Mouse (Mus musculus): Measurements from ENCODE around the gene Tbx10. TPM values are rescaled to one million over a fixed set of nuclear protein-coding genes. Genes with fewer than 3 reads are reported as not detected.
"Not testable (repeated sequence)": the region's sequence is repeated elsewhere in the genome, so short reads cannot be mapped to it uniquely, and the experiment has no call there.

Tbx10 gene
- not detected for total RNA-seq (2021)
- long read RNA-seq, experiment 1: 0 reads
- long read RNA-seq, experiment 2: 0 reads

DNA sequence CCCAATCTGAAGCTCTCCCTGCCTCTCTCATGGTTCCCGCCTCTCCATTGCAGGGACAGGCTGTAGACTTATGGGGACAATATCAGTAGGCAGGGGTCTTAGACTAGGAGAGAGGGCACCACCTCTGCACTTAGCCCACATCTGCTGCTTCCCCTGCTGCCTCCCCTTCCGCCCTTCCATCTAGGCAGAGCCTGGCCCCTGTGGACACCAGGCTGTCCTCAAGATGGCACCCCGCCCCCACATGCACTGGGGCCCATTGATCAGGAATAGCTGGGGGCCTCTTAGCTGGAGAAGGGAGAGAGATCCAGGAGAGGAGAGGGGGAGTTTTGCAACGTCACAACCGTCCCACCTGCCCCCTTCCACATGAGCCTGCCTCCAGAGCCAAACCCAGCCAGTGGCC is at the start of gene Tbx10:
TSS of gene Tbx10 (plus strand) at position 337 of the 400 bp plus-strand sequence.
- DNase-seq (ENCODE audit: low spot score): no peak

DNA sequence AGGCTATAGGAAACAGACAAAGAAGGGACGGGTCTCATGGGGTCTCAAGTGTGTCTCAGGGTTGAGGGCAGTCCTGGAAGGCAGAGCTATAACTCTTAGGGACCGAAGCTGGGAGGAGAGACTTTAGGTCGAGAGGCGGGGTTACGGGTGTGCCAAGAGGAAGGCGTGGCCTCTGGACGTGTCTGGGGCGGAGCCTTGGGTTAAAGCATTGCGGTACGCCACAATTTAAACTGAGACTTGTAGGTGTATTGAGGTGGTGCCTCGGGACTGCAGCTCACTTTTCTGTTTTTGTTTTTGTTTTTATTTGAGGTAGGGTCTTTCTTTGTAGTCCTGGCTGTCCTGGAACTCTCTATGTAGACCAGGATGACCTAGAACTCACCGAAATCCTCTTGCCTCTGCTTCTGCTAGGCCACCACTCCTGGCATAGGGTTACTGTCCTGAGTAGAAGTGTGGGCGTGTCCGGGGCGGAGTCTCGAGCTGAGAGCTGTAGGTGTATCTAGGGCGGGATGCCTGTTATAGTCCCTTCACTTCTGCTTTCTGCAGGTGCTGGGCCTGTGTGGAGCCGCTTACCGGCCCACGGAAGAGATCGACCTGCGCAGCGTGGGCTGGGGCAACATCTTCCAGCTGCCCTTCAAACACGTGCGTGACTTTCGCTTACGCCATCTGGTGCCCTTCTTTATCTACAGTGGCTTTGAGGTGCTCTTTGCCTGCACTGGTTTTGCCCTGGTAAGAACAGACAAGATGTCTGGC is 49.4 kb upstream of the Tbx10 start:
- DNase-seq (ENCODE audit: low spot score): no peak

DNA sequence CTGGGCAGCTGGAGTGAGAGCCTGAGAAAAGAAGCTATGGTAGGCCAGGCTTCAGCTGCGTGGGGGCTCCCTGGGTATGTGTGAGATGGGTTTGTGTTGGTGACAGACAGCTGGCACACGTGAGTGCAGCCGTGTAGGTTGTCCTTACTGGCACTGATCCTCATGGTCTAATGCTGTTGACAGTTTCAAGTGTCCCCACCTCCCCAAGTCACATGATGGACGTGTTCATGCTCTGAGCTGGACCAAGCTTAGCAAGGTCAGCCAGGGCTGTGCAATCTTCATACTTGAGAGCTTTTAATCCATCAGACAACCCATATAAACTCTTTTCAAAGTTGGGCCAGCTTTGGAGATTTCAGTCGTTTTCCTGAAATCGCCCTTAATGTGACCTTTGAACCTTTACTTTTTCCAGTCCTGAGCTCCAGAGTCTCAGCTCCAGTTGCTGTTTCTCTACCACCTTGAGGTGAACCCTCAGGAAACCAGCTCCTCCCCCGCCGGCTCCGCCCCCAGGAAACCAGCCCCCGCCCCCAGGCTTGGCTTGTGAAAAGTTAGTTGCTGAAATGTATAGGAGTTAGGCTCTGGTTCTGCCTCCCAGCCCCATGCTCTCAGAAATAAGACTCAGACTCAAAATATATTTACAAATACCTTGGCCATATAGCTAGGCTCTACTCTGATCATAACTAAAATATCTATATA is 46.5 kb upstream of the Tbx10 start:
- DNase-seq (ENCODE audit: low spot score): no peak

DNA sequence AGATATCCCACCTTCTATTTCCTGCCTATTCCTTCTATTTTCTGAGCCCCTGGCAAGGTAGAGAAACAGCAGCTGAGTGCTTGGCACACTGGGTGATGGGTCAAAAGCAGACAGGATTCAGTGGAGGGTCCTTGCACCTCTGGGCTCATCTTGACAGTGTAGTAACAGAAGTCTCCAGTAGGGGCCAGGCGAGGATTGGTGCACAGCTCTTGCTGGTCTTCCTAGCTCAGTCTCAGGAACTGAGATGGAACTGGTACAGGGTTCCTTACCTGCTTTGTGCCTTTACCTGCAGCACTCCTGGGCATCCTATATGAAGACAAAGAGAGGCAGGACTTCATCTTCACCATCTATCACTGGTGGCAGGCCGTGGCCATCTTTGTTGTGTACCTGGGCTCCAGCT is 45.8 kb upstream of the Tbx10 start:
- DNase-seq (ENCODE audit: low spot score): peak; percentile 49

DNA sequence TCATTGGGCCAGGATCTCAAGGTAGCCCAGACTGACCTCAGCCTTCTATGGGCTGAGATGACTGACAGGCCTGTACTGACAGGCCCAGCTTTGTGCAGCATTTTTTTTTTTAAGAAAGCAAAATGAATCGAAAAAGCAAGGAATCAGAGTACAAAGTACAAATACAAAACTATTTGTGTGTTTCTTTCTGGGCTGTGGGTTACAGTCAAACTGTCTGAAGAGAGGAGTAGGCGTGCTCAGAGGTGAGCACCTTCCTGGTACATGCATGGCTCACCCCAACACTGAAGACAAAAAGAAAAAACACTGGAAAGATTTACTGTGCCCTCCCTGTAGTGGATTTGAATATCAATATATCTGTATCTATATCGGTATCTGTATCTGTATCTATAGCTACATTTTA is 44.7 kb upstream of the Tbx10 start:
- DNase-seq (ENCODE audit: low spot score): no peak

DNA sequence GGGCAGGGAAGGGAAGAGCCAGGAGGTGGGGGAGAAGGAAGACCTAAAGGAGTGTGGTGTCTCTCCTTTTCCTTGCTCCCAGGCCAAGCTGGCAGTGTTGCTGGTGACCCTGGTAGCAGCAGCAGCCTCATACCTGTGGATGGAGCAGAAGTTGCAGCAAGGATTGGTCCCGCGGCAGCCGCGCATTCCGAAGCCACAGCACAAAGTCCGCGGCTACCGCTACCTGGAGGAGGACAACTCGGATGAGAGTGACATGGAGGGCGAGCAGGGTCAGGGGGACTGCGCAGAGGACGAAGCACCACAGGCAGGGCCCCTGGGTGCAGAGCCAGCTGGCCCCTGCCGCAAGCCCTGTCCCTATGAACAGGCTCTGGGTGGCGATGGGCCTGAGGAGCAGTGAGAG is 44.0 kb upstream of the Tbx10 start:
- DNase-seq (ENCODE audit: low spot score): no peak

- no peak for DNase-seq (ENCODE audit: low spot score)
These were observed 42.2 kb upstream of the Tbx10 start for GRCm38 (mm10) chr19:3950331-3950730.

DNA sequence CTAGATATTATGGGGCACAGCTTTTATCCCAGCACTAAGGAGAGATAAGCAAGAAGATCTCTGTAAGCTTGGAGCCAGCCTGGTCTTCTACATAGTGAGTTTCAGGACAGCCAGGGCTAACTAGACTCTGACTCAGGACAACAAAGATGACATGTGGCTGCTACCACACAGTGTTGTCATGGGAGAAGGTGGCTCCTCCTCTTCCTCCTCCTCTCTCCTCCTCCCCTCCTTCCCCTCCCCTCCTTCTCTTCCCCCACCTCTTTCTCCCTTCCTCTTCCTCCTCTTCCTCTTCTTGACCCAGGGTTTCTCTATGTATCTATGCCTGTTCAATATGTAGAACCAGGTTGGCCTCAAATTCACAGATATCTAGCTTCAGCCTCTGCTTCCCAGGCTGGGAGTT is 41.1 kb upstream of the Tbx10 start:
- no peak for DNase-seq (ENCODE audit: low spot score)

GRCm38 (mm10) chr19:3952099-3952498 is 40.5 kb upstream of the Tbx10 start:
- DNase-seq (ENCODE audit: low spot score): no peak

GRCm38 (mm10) chr19:3955033-3955432 is 37.5 kb upstream of the Tbx10 start:
- DNase-seq (ENCODE audit: low spot score): no peak

DNA sequence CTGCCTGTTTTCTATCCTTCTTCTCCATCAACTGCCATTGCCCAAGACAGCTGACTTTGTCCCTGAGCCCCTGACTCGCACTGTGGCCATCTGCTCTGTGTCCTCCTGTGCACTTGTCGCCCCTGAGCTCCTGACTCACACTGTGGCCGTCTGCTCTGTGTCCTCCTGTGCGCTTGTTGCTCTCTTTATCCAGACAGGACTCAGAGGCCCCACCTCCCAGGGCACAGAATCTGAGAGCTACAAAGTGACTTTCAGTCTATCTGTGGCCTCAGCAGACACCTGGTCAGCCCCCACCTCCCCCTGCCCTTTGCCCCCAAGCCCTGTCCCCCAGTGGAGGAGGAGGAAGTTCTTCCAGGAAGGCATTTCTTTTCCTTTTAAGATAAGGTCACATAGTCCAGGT is 36.7 kb upstream of the Tbx10 start:
- no peak for DNase-seq (ENCODE audit: low spot score)

DNA sequence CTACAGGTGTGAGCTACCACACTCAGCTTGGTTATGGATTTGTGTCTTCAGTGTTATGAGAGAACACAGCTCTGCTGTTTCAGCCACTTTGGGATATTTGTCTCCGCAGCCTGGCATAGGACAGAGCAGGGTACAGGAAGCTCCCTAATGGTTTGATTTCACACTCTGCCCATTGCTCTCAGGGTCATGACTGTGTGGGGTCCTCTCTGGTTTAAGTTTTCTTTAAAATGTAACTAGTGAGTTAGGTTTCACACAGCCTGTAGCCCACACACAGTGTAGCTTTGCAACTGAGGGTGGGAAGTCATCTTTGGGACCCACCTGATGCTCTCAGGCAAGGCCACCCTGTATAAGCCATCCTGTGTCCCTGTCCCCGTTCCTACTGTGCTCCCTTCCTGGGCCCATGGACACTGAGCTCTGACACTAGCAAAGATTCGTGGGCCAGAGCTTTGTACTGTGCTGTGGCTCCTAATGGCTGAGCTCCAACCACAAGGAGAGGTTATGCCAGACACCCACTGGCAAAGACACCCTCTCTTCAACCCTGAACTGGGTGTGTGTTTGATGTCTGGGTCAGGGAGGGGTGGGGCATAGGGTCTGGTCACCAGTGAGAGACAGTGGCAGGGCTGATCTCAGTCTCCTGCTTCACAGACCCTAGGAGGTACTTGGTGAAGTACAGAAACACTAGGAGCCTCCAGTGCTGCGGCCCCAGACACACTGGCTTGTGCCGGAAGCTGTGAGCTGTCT is 35.1 kb upstream of the Tbx10 start:
- not testable (repeated sequence) for DNase-seq (ENCODE audit: low spot score)

DNA sequence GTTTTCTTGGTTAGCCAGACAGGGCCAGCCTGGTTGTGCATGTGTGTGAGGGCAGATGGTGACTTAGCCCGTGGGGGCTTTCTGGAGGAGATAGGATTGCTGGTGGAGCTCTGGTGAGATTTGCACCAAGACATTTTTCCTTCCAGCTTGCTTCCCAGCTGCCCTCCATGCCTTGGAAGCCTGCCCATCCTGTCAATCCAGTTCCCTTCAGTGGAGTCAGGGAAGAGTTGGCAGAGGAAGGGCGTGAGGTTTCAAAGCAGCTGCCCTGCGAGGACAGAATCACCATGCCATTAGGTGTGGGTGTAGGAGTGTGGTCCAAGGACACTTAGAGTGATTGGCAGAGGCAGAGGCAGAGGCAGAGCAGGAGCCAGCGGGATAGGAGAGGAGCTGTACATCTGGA is 34.1 kb upstream of the Tbx10 start, which contains the start of gene Aldh3b3:
TSS of gene Aldh3b3 (plus strand) at position 176 of the 400 bp plus-strand sequence.
- DNase-seq (ENCODE audit: low spot score): no peak

- DNase-seq (ENCODE audit: low spot score): no peak
These were observed 33.5 kb upstream of the Tbx10 start for GRCm38 (mm10) chr19:3959030-3959429.

DNA sequence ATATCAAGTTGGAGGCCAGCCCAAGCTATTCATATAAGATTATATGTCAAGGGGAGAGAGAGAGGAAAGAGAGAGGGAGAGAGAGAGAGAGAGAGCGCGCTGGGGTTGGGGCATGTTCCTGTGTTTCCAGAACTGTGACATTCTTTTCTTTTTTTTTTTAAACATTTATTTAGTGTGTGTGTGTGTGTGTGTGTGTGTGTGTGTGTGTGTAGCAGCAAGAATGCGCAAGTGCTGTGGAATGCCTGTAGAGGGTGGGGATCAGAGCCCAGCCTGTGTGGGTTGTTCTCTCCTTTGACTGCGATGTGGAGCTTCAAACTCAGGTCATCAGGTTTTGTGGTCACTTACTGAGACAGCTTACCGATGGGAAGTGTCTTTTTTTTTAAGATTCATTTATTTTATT is 32.3 kb upstream of the Tbx10 start:
- DNase-seq (ENCODE audit: low spot score): no peak

- not testable (repeated sequence) for DNase-seq (ENCODE audit: low spot score)
These were observed 30.7 kb upstream of the Tbx10 start for GRCm38 (mm10) chr19:3961805-3962204.

GRCm38 (mm10) chr19:3962469-3962868 is 30.1 kb upstream of the Tbx10 start:
- DNase-seq (ENCODE audit: low spot score): no peak

GRCm38 (mm10) chr19:3964030-3964429 is 28.5 kb upstream of the Tbx10 start:
- DNase-seq (ENCODE audit: low spot score): no peak

- no peak for DNase-seq (ENCODE audit: low spot score)
These were observed 26.0 kb upstream of the Tbx10 start for GRCm38 (mm10) chr19:3966330-3967075.

DNA sequence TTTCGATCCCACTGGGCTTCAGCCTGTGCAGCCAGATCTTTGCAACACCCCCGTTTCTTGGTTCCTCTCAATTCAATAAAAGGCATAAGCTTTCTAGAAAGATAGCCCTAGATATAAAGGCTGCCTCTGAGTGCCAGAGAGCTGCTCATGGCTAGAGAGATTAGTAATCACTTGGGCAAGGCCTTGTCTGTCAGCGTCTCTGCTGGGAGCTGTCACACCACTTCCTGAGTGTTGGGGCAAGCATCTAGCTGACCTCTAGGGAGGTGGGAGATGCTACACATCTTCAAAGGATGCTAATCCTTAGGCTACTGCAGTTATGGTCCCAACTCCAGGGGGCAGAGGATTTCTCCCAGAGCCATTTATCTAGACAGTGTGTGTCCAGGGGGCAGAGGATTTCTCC is 25.3 kb upstream of the Tbx10 start:
- no peak for DNase-seq (ENCODE audit: low spot score)

DNA sequence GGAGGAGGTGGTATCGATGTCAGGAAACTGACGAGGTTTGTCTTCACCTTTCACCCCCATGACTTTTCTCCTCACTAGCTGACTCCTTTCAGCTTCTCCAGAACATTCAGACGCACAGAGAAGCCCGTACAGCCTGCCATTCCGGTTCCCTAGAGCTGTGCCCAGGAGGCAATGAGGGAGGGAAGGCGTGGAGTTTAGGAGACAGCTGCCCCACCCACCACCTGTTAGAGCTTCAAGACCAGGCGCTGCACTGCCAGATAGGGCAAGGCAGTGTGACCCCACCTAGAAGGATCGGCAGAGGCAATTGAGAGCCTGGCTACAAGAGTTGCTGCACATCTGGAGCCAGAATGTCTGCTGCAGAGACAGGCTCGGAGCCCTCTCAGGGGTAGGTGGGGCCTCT is 20.3 kb upstream of the Tbx10 start, which contains the start of gene Aldh3b2:
TSS of gene Aldh3b2 (plus strand) at position 100 of the 400 bp plus-strand sequence.
- DNase-seq (ENCODE audit: low spot score): no peak

Measured in gastrocnemius, adult 18-20 months (tissue).